Mouse (Mus musculus): Measurements from ENCODE around the gene Gm49601. TPM values are rescaled to one million over a fixed set of nuclear protein-coding genes. Genes with fewer than 3 reads are reported as not detected.

Gene Gm49601
- polyA plus RNA-seq, 1 experiment from 2014 or later = 1.8 TPM

- WGBS = 63% methylated on average over 4 of the region's 4 CpGs
- Histone ChIP-seq H3K4me2 (no peak overlapping the region), H3K27me3 (replicated peaks) (peaks cover 5% of the 10 kb centered on the region; the same call in 1 of the 2 replicates), H3K9me3 (no peaks in the 10 kb centered on the region), H3K27ac (replicated peaks) (no peak overlapping the region), H3K4me1 (0 out of 2 replicates have a peak, but pooled peaks cover 7% of the 10 kb centered on the region), H3K9ac (no peak overlapping the region), H3K4me3 (no peak overlapping the region), H3K36me3 (no peaks in the 10 kb centered on the region)
- no peak for ATAC-seq (ENCODE audit: extremely low read depth, insufficient number of reproducible peaks, low FRiP score, low TSS enrichment)
Measured at GRCm38 (mm10) chr16:18642897-18643296, 16.7 kb upstream of the Gm49601 start.

GRCm38 (mm10) chr16:18642291-18642690 lies 16.1 kb upstream of the Gm49601 start:
- Histone ChIP-seq H3K27me3 (replicated peaks) (peaks cover 11% of the 10 kb centered on the region), H3K4me2 (no peak overlapping the region), H3K27ac (replicated peaks) (no peak overlapping the region), H3K4me1 (0 out of 2 replicates have a peak, but pooled peaks cover 7% of the 10 kb centered on the region), H3K36me3 (no peaks in the 10 kb centered on the region), H3K9ac (no peak overlapping the region), H3K4me3 (no peak overlapping the region), H3K9me3 (no peaks in the 10 kb centered on the region)
- 33% methylated on average over 7 of the region's 7 CpGs for WGBS
- no peak for ATAC-seq (ENCODE audit: extremely low read depth, insufficient number of reproducible peaks, low FRiP score, low TSS enrichment)

- no peak for ATAC-seq (ENCODE audit: extremely low read depth, insufficient number of reproducible peaks, low FRiP score, low TSS enrichment)
- peaks cover 11% of the 10 kb centered on the region for H3K27me3 ChIP-seq (replicated peaks)
- H3K4me1 ChIP-seq = 0 out of 2 replicates have a peak, but pooled peaks cover 7% of the 10 kb centered on the region
- H3K36me3 ChIP-seq = no peaks in the 10 kb centered on the region
- 64% methylated on average over 1 of the region's 1 CpGs for WGBS
- no peaks in the 10 kb centered on the region for H3K9me3 ChIP-seq
- H3K4me3 ChIP-seq = no peak overlapping the region
- H3K4me2 ChIP-seq = no peak overlapping the region
- no peak overlapping the region for H3K9ac ChIP-seq
- no peak overlapping the region for H3K27ac ChIP-seq (replicated peaks)
Measured at GRCm38 (mm10) chr16:18639382-18639929, 13.2 kb upstream of the Gm49601 start.

- Histone ChIP-seq H3K27ac (replicated peaks) (no peak overlapping the region), H3K27me3 (replicated peaks) (peaks cover 13% of the 10 kb centered on the region), H3K4me2 (no peak overlapping the region), H3K4me3 (no peak overlapping the region), H3K36me3 (no peaks in the 10 kb centered on the region), H3K9ac (no peak overlapping the region), H3K9me3 (no peaks in the 10 kb centered on the region), H3K4me1 (0 out of 2 replicates have a peak, but pooled peaks cover 7% of the 10 kb centered on the region)
- WGBS = 46% methylated on average over 2 of the region's 2 CpGs
- no peak for ATAC-seq (ENCODE audit: extremely low read depth, insufficient number of reproducible peaks, low FRiP score, low TSS enrichment)
Measured at GRCm38 (mm10) chr16:18638396-18638795, 12.2 kb upstream of the Gm49601 start.

- no peaks in the 10 kb centered on the region for H3K36me3 ChIP-seq
- H3K9me3 ChIP-seq = no peaks in the 10 kb centered on the region
- no peak overlapping the region for H3K9ac ChIP-seq
- H3K4me1 ChIP-seq = 0 out of 2 replicates have a peak, but pooled peaks cover under 1% of the 10 kb centered on the region
- H3K4me3 ChIP-seq = no peak overlapping the region
- ATAC-seq (ENCODE audit: extremely low read depth, insufficient number of reproducible peaks, low FRiP score, low TSS enrichment) = no peak
- H3K27me3 ChIP-seq (replicated peaks) = peaks cover 24% of the 10 kb centered on the region
- no peak overlapping the region for H3K4me2 ChIP-seq
- 52% methylated on average over 3 of the region's 3 CpGs for WGBS
- H3K27ac ChIP-seq (replicated peaks) = no peak overlapping the region
Measured at GRCm38 (mm10) chr16:18636804-18637203, 10.6 kb upstream of the Gm49601 start.

- Histone ChIP-seq H3K36me3 (no peaks in the 10 kb centered on the region), H3K4me2 (no peak overlapping the region), H3K4me1 (no peaks in the 10 kb centered on the region), H3K9ac (no peak overlapping the region), H3K27ac (replicated peaks) (no peak overlapping the region), H3K27me3 (replicated peaks) (peaks cover 28% of the 10 kb centered on the region), H3K9me3 (no peaks in the 10 kb centered on the region), H3K4me3 (no peak overlapping the region)
- ATAC-seq (ENCODE audit: extremely low read depth, insufficient number of reproducible peaks, low FRiP score, low TSS enrichment) = no peak
- WGBS = 75% methylated on average over 5 of the region's 5 CpGs
Measured at GRCm38 (mm10) chr16:18636401-18636800, 10.2 kb upstream of the Gm49601 start.

GRCm38 (mm10) chr16:18633333-18633732 lies 7.1 kb upstream of the Gm49601 start:
- Histone ChIP-seq H3K36me3 (no peaks in the 10 kb centered on the region), H3K27ac (replicated peaks) (no peak overlapping the region), H3K4me3 (no peak overlapping the region), H3K4me1 (peaks cover 13% of the 10 kb centered on the region; the same call in 1 of the 2 replicates), H3K4me2 (no peak overlapping the region), H3K9ac (no peak overlapping the region), H3K9me3 (no peaks in the 10 kb centered on the region), H3K27me3 (replicated peaks) (peaks cover 47% of the 10 kb centered on the region)
- ATAC-seq (ENCODE audit: extremely low read depth, insufficient number of reproducible peaks, low FRiP score, low TSS enrichment) = no peak
- WGBS = 12% methylated on average over 1 of the region's 1 CpGs

- Histone ChIP-seq H3K9me3 (no peaks in the 10 kb centered on the region), H3K4me3 (no peak overlapping the region), H3K27me3 (replicated peaks) (peaks cover 51% of the 10 kb centered on the region), H3K4me2 (no peak overlapping the region), H3K4me1 (peaks cover 14% of the 10 kb centered on the region; the same call in 1 of the 2 replicates), H3K27ac (replicated peaks) (no peak overlapping the region), H3K36me3 (no peaks in the 10 kb centered on the region), H3K9ac (no peak overlapping the region)
- WGBS = 40% methylated on average over 2 of the region's 2 CpGs
- ATAC-seq (ENCODE audit: extremely low read depth, insufficient number of reproducible peaks, low FRiP score, low TSS enrichment) = no peak
Measured at GRCm38 (mm10) chr16:18632816-18633215, 6.6 kb upstream of the Gm49601 start.

GRCm38 (mm10) chr16:18632059-18632458 lies 5.8 kb upstream of the Gm49601 start:
- no peak for ATAC-seq (ENCODE audit: extremely low read depth, insufficient number of reproducible peaks, low FRiP score, low TSS enrichment)
- Histone ChIP-seq H3K36me3 (no peaks in the 10 kb centered on the region), H3K4me1 (peaks cover 14% of the 10 kb centered on the region; the same call in 1 of the 2 replicates), H3K4me3 (no peak overlapping the region), H3K9me3 (no peaks in the 10 kb centered on the region), H3K9ac (no peak overlapping the region), H3K27me3 (replicated peaks) (peaks cover 53% of the 10 kb centered on the region), H3K4me2 (no peak overlapping the region), H3K27ac (replicated peaks) (no peak overlapping the region)
- 62% methylated on average over 3 of the region's 3 CpGs for WGBS

GRCm38 (mm10) chr16:18631141-18631540 lies 4.9 kb upstream of the Gm49601 start:
- Histone ChIP-seq H3K27me3 (replicated peaks) (peaks cover 61% of the 10 kb centered on the region), H3K9ac (no peak overlapping the region), H3K27ac (replicated peaks) (no peak overlapping the region), H3K4me2 (no peak overlapping the region), H3K9me3 (no peaks in the 10 kb centered on the region), H3K4me3 (no peak overlapping the region), H3K36me3 (no peaks in the 10 kb centered on the region), H3K4me1 (peaks cover 20% of the 10 kb centered on the region)
- 61% methylated on average over 7 of the region's 7 CpGs for WGBS
- no peak for ATAC-seq (ENCODE audit: extremely low read depth, insufficient number of reproducible peaks, low FRiP score, low TSS enrichment)

GRCm38 (mm10) chr16:18630291-18630690 lies 4.1 kb upstream of the Gm49601 start:
- H3K9ac ChIP-seq = peak overlapping the region; percentile 89
- no peaks in the 10 kb centered on the region for H3K9me3 ChIP-seq
- peak overlapping the region; percentile 98 for H3K4me2 ChIP-seq
- no peak for ATAC-seq (ENCODE audit: extremely low read depth, insufficient number of reproducible peaks, low FRiP score, low TSS enrichment)
- H3K27ac ChIP-seq (replicated peaks) = no peak overlapping the region
- peak overlapping the region; percentile 83 for H3K4me3 ChIP-seq
- WGBS = 57% methylated on average over 5 of the region's 5 CpGs
- H3K4me1 ChIP-seq = peaks cover 29% of the 10 kb centered on the region
- peaks cover 69% of the 10 kb centered on the region for H3K27me3 ChIP-seq (replicated peaks)
- no peaks in the 10 kb centered on the region for H3K36me3 ChIP-seq
